Mouse (Mus musculus) ES-Bruce4 (cell line): ENCODE measurements around the gene Prelp.

Experiments
- CTCF ChIP-seq: IDR thresholded peaks from one replicate; pipeline ENCODE4 v1.8.1; 2011; ENCODE audit warnings: low read depth, low read length
- EP300 ChIP-seq: IDR thresholded peaks from 2 replicates; pipeline ENCODE4 v1.6.1; 2011; ENCODE audit warnings: low read depth, low read length; ENCODE audit not compliant: insufficient read depth
- POLR2A ChIP-seq: IDR thresholded peaks from one replicate; pipeline ENCODE4 v1.8.1; 2011; ENCODE audit warnings: low read length; ENCODE audit not compliant: insufficient read depth

GRCm38 (mm10) chr1:133886431-133886830 is 34.8 kb downstream of the Prelp start:
- TF ChIP-seq EP300 (no peak), CTCF (no peak), POLR2A (no peak)
